Mouse (Mus musculus) limb, embryonic 12.5 days (tissue): ENCODE data around the gene Tctex1d4. TPM values are rescaled to one million over a fixed set of nuclear protein-coding genes. Genes with fewer than 3 reads are reported as not detected.

ENCODE experiments used
- ATAC-seq: fragments of 200-750 bp; cut with Nextera tagmentation; 2 replicates; pipeline ENCODE4 v1.8.0; 2017; ENCODE audit warnings: low read depth, moderate TSS enrichment; ENCODE audit not compliant: insufficient number of reproducible peaks, insufficient read depth, low FRiP score, low TSS enrichment
- H3K27ac ChIP-seq: fragments of 300-500 bp; sonication (generic); 2 replicates; pipeline ENCODE4 v1.5.1; 2016; ENCODE audit warnings: mild to moderate bottlenecking, moderate library complexity
- H3K27me3 ChIP-seq: fragments of 300-500 bp; sonication (generic); 2 replicates; pipeline ENCODE4 v1.6.1; 2016; ENCODE audit warnings: mild to moderate bottlenecking, moderate library complexity
- H3K36me3 ChIP-seq: fragments of 300-500 bp; sonication (generic); 2 replicates; pipeline ENCODE4 v1.6.1; 2016; ENCODE audit warnings: mild to moderate bottlenecking, moderate library complexity
- H3K4me1 ChIP-seq: fragments of 300-500 bp; sonication (generic); replicated peaks from 2 replicates; pipeline ENCODE4 v1.6.1; 2016
- H3K4me2 ChIP-seq: fragments of 300-500 bp; sonication (generic); 2 replicates; pipeline ENCODE4 v1.6.1; 2016; ENCODE audit warnings: mild to moderate bottlenecking, moderate library complexity
- H3K4me3 ChIP-seq: fragments of 300-500 bp; sonication (generic); replicated peaks from 2 replicates; pipeline ENCODE4 v1.5.1; 2016; ENCODE audit warnings: mild to moderate bottlenecking
- H3K9ac ChIP-seq: fragments of 300-500 bp; sonication (generic); replicated peaks from 2 replicates; pipeline ENCODE4 v1.6.1; 2016; ENCODE audit warnings: mild to moderate bottlenecking, moderate library complexity
- H3K9me3 ChIP-seq: fragments of 300-500 bp; sonication (generic); 2 replicates; pipeline ENCODE4 v1.6.1; 2016; ENCODE audit warnings: mild to moderate bottlenecking, moderate library complexity
- WGBS: fragments of 180-500 bp; shearing (Covaris S2); methylation state at CpG from one replicate; pipeline ENCODE4 v1.1.7; 2016; 5-methylcytosine and 5-hydroxymethylcytosine counted together
- polyA plus RNA-seq: library from polyadenylated mRNA; unstranded; fragments of >200 nt; fragmentation: Nextera tagmentation; extraction: Ambion mirVana; gene quantifications from 2 replicates; pipeline ENCODE4 v1.2.1, GENCODE M21; 2016

Gene Tctex1d4
- not detected in 2 replicates for polyA plus RNA-seq

DNA sequence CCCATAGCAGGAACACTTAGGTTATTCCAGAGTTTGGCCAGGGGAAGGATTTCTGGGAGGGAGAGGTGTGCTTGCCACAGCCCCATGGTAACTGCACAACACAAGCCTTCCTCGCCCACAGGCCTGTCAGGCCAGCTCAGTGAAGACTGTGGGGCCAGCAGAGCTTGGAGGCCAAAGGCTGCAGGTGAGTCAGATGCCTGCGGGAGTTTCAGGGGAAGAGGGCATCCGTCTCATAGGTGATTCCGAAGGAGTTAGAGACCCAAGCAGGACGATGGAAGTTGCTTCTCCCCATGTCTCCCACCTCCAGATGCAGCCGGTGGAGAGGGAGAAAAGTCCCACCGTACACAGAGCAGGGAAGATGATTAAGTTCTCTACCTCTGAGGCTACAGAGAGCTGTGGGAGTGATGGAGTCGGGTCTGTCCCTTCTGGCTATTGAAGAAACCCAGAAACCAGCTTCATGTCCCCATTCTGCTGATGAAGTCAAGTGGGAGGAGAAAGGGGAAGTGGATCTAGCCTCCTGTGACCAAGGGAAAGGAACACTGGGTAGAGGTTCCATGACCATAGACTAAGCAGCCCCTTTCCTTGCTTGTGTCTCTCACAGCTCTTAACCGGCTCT lies at the start of gene Tctex1d4:
Gene Tctex1d4, plus strand, starts transcription at position 120 of the 616 bp plus-strand sequence.
- Histone ChIP-seq H3K9ac (peak within 1 kb of the TSS; percentile 51), H3K4me3 (no peak within 1 kb of the TSS), H3K9me3 (no peaks in the 10 kb centered on the region), H3K36me3 (peaks cover 12% of the 10 kb centered on the region), H3K4me2 (peak within 1 kb of the TSS; percentile 37), H3K27ac (peak within 1 kb of the TSS; percentile 81), H3K27me3 (peaks cover 7% of the 10 kb centered on the region), H3K4me1 (peaks cover 23% of the 10 kb centered on the region)
- no peak for ATAC-seq
- WGBS: 82% methylated on average over 9 of the region's 9 CpGs

DNA sequence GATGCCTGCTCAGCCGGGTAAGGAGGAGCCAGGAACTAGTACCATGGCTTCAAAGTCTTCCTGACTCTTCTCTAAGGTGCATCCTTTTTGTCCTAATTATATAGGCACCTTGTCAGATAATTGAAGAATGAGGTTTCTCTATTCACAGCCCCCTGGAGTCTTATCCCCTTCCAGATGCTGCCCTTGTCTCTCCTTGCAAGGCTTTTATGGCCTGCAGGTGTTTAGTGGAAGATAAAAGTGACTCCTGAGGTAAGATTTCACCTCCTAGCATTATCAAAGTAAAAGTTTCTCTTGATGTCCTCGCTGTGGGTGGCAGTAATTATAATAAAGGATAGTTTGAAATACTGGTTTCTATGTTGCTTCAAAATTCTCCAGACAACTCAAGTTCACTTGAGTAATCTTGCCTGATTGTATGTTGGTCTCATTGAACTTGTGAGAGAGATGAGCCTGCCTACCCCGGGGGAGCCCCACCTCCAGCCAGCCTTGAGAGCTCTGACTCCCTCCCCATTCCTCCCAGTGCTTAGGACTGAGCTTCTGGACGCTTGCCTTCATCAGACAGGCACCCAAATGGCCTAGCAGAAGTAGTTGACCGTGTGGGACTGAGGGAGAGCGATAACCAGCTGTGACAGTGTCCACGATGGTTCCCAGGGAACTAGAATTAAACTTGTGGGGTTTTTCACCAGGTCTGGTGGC lies 38.5 kb upstream of the Tctex1d4 start:
- WGBS: 59% methylated on average over 7 of the region's 7 CpGs
- no peak for ATAC-seq
- peaks cover 22% of the 10 kb centered on the region for H3K36me3 ChIP-seq
- no peaks in the 10 kb centered on the region for H3K9me3 ChIP-seq
- H3K4me3 ChIP-seq: no peak overlapping the region
- no peak overlapping the region for H3K9ac ChIP-seq
- no peak overlapping the region for H3K27ac ChIP-seq
- H3K27me3 ChIP-seq: no peaks in the 10 kb centered on the region
- no peaks in the 10 kb centered on the region for H3K4me1 ChIP-seq
- H3K4me2 ChIP-seq: no peak overlapping the region

DNA sequence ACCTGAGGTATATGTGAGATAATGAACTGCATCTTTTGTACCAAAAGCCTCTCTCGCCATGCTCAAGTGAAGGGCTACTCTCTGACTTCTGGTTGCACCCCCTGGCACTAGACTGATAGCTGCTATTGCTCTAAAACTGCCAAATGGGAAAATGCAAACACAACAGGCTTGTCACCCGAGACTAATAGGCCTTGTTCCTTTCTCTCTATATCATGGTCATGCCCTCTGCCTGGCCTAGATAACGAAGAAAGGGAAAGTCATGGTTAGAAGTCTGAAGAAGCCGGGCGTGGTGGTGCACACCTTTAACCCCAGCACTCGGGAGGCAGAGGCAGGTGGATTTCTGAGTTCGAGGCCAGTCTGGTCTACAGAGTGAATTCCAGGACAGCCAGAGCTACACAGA lies 36.0 kb upstream of the Tctex1d4 start:
- Histone ChIP-seq H3K36me3 (peaks cover 12% of the 10 kb centered on the region), H3K4me2 (no peak overlapping the region), H3K9me3 (no peaks in the 10 kb centered on the region), H3K27me3 (no peaks in the 10 kb centered on the region), H3K4me1 (peaks cover 4% of the 10 kb centered on the region; the same call in 1 of the 2 replicates), H3K4me3 (no peak overlapping the region), H3K9ac (no peak overlapping the region), H3K27ac (no peak overlapping the region)
- WGBS: 81% methylated on average over 7 of the region's 7 CpGs
- no peak for ATAC-seq

DNA sequence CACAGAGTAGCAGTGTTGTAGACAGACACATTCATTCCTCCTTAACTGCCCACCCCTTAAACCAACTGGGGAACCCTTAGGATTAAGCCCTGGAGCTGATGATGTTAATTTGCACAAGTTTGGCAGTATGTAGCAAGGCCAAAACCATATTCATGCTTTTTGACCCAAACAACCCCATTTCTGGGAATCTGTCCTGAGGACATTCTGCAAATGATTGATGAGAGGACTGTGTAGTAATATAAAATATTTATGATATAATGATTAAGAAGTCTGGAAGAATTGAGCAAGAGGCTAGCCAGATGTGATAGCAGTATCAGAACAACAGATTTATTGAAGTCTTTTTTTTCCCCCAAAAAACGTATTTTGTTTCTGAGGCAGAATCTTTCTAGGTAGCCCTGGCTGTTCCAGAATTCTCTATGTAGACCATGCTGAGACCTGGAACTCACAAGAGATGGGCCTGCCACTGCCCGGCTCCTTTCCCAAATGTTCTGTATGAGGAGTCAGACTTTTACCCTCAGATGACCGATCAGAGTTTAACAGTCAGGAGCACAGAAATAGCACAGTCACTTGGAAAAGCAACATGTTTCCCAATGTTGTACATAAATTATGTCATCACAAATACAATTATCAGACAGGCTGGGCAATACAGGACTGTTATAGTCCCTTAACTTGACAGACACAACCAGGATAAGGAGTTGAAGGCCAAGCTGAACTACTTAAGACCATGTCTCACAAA lies 31.8 kb upstream of the Tctex1d4 start:
- Histone ChIP-seq H3K9ac (no peak overlapping the region), H3K36me3 (0 out of 2 replicates have a peak, but pooled peaks cover 1% of the 10 kb centered on the region), H3K27ac (peak overlapping the region; percentile 73; the same call in 1 of the 2 replicates), H3K27me3 (peaks cover 3% of the 10 kb centered on the region; the same call in 1 of the 2 replicates), H3K9me3 (no peaks in the 10 kb centered on the region), H3K4me1 (peaks cover 33% of the 10 kb centered on the region), H3K4me2 (peak overlapping the region; percentile 95; the same call in 1 of the 2 replicates), H3K4me3 (no peak overlapping the region)
- no peak for ATAC-seq
- WGBS: 71% methylated on average over 3 of the region's 3 CpGs

DNA sequence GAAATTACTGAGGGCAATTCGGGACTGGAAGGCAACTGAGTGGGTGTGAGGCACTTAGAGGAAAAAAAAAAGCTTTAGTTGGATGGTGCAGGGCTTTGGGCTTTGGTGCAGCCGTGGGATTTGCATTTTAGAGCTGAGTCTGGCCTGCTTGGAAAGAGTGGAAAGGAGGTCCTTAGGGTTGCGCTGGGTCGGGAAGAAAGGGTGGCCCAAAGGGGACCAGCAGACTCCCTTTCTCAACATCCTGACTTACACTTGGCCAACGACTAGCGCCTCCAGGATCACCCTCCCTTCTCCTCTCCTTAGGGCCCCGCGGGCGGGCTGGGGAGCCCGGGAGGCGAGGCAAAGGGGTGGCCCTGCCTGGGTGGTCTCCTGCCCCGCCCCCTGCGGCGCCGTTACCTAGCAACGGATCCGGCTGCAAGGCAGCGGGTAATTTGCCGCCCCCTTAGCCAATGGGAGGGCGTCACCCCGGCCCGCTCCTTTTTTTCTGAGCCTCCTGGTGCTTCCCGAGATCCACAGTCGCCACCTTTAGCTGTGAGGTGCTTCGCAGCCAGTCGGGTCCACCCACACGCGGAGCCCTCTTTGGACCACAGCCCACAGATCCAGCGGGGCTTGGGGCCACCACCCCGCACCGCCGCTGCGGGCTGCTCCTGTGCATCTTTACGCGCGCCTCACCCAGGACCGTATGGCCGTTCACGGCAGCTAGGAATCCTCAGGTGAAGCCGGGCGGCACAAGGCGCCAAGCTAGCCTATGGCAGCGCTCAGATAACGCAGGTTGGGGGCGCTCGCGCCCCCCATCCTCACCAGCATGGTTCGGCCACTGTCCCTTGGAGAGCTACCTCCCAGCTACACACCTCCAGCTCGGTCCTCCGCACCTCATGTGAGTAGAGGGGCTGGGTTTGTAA lies 30.8 kb upstream of the Tctex1d4 start, which contains the start of gene Ptch2:
Gene Ptch2, plus strand, starts transcription at position 525 of the 902 bp plus-strand sequence.
- peak; percentile 82 for ATAC-seq
- Histone ChIP-seq H3K4me1 (peaks cover 33% of the 10 kb centered on the region), H3K4me3 (peak within 1 kb of the TSS; percentile 68)

DNA sequence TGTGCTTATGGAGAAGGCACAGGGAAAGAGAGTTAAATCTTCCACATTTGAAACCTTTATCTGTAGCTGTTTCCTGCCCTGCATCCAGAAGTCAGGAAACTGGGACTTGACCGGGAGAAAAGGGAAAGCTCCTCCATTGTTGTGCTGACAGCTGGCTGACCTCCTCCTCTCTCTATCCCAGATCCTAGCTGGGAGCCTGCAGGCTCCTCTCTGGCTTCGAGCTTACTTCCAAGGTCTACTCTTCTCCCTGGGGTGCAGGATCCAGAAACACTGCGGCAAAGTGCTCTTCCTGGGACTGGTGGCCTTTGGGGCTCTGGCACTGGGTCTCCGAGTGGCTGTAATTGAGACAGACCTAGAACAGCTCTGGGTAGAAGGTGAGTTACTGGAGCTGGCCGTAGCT lies 29.9 kb upstream of the Tctex1d4 start:
- H3K4me1 ChIP-seq: peaks cover 37% of the 10 kb centered on the region

More for the DNA sequence above, 30.8 kb upstream of the Tctex1d4 start, which contains the start of gene Ptch2:
- H3K36me3 ChIP-seq: peaks cover 11% of the 10 kb centered on the region
- H3K9ac ChIP-seq: peak within 1 kb of the TSS; percentile 70
- WGBS: under 1% methylated on average over 50 of the region's 50 CpGs
- no peaks in the 10 kb centered on the region for H3K9me3 ChIP-seq
- H3K27me3 ChIP-seq: peaks cover 3% of the 10 kb centered on the region; the same call in 1 of the 2 replicates
- H3K4me2 ChIP-seq: peak within 1 kb of the TSS; percentile 95
- peak within 1 kb of the TSS; percentile 73 for H3K27ac ChIP-seq

DNA sequence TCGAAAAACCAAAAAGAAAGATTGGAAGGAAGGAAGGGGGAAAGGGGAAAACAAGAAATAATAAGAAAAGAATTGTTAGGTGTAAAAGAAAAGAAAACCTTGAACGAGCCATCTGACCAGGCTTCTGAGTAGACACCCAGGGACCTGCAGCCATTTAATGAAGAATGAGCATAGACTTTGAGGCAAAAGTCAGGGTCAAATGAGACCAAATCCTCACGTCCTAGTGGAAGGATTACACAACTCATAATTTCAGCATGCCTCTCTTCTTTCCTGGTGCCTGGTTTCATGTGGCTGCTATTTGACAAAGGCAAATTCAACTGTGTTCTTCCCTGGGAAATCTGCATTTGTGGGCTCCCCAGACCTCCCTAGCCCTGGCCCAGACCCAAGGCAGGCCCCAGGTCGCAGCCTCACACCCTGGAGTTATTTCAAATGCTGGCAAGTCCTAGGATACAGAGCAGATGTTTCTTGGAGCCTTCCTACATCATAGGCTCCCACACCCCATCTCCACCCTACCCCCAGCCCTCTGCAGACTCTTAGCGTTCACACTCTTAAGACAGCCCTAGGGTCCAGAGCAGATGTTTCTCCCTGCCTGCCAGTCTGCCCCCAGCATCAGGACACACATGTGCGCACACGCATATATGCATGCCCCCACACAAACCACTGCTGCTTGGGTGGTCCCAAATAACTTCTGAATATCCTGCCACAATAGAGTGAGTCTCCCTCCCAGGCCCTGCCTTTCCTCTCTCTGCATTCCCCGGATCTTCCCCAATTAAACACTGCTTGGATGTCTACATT lies 28.4 kb upstream of the Tctex1d4 start:
- 53% methylated on average over 8 of the region's 8 CpGs for WGBS
- Histone ChIP-seq H3K9ac (no peak overlapping the region), H3K27ac (peak overlapping the region; percentile 62; the same call in 1 of the 2 replicates), H3K4me1 (peaks cover 37% of the 10 kb centered on the region), H3K27me3 (peaks cover 3% of the 10 kb centered on the region; the same call in 1 of the 2 replicates), H3K4me2 (peak overlapping the region; percentile 95), H3K9me3 (no peaks in the 10 kb centered on the region), H3K36me3 (peaks cover 12% of the 10 kb centered on the region), H3K4me3 (0 out of 2 replicates have a peak overlapping the region, but pooled peaks have one; percentile 68)
- no peak for ATAC-seq

More for the DNA sequence above, 29.9 kb upstream of the Tctex1d4 start:
- no peak overlapping the region for H3K27ac ChIP-seq
- peak overlapping the region; percentile 70 for H3K9ac ChIP-seq
- no peaks in the 10 kb centered on the region for H3K9me3 ChIP-seq
- peak overlapping the region; percentile 95 for H3K4me2 ChIP-seq
- H3K36me3 ChIP-seq: peaks cover 12% of the 10 kb centered on the region
- peaks cover 3% of the 10 kb centered on the region; the same call in 1 of the 2 replicates for H3K27me3 ChIP-seq
- no peak for ATAC-seq
- peak overlapping the region; percentile 68 for H3K4me3 ChIP-seq
- 10% methylated on average over 5 of the region's 5 CpGs for WGBS

DNA sequence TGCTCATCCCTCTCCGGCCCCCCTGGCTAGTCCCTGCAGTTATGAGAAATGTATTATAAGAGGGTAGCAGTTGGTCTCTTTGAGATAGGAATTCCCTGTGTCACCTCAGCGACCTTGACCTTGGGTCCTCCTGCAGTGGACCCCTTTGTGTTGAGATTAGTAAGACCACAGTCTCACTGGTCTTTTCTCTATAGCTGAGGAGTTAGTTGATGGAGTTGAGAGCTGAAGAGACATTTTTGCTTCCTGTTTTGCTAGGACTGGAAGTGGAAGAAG lies 27.9 kb upstream of the Tctex1d4 start:
- Histone ChIP-seq H3K4me2 (peak overlapping the region; percentile 95), H3K27me3 (peaks cover 3% of the 10 kb centered on the region; the same call in 1 of the 2 replicates), H3K27ac (peak overlapping the region; percentile 62; the same call in 1 of the 2 replicates), H3K36me3 (peaks cover 12% of the 10 kb centered on the region), H3K9ac (no peak overlapping the region), H3K4me1 (peaks cover 37% of the 10 kb centered on the region), H3K9me3 (no peaks in the 10 kb centered on the region), H3K4me3 (no peak overlapping the region)
- no peak for ATAC-seq
- WGBS: 75% methylated on average over 2 of the region's 2 CpGs

DNA sequence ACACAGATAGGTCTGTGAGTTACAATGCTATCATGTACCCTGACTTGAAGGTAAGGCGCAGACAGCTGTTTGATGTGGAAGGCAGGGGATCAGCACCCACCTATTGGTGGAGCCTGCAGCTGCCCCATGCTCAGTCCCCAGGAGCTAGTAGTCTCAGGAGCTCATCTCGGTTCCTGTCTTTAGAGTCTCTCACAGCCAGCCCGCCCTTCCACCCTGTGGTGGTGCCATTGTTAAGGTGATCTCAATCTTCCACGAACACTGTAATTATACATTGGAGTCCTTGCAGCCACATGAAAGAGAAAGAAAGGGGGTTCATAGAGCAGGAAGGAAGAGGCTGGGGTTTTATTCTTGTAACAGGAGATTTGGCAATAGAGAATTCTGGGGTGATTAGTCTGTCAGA lies 26.6 kb upstream of the Tctex1d4 start:
- H3K4me2 ChIP-seq: no peak overlapping the region
- peaks cover 37% of the 10 kb centered on the region for H3K4me1 ChIP-seq

DNA sequence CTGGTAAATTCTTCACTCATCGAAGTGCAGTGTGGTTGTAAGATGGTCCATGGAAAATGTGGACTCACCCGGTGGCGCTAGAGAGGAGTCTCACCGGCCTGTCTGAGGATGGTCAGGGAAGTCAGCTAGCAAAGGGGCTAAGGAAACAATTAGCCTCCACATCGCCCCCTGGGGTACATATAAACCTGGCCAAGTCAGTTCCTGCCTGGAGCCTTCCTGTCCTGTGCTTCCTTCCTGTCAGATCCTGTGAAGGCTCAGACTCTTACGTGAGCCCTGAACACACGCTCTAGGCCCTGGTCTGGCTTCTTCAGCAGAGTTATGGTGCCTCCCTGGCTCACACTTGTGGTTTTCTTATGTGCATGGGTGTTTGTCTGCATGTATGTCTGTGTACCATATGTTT lies 25.4 kb upstream of the Tctex1d4 start:
- H3K4me2 ChIP-seq: no peak overlapping the region
- ATAC-seq: no peak
- H3K27ac ChIP-seq: no peak overlapping the region
- peaks cover 29% of the 10 kb centered on the region for H3K4me1 ChIP-seq
- peaks cover 18% of the 10 kb centered on the region for H3K36me3 ChIP-seq
- H3K9ac ChIP-seq: no peak overlapping the region
- H3K9me3 ChIP-seq: no peaks in the 10 kb centered on the region
- WGBS: 43% methylated on average over 7 of the region's 7 CpGs
- peaks cover 3% of the 10 kb centered on the region; the same call in 1 of the 2 replicates for H3K27me3 ChIP-seq
- no peak overlapping the region for H3K4me3 ChIP-seq

More for the DNA sequence above, 26.6 kb upstream of the Tctex1d4 start:
- Histone ChIP-seq H3K27ac (no peak overlapping the region), H3K9me3 (no peaks in the 10 kb centered on the region), H3K27me3 (peaks cover 3% of the 10 kb centered on the region; the same call in 1 of the 2 replicates), H3K36me3 (peaks cover 12% of the 10 kb centered on the region), H3K9ac (no peak overlapping the region), H3K4me3 (no peak overlapping the region)
- ATAC-seq: no peak
- 80% methylated on average over 4 of the region's 4 CpGs for WGBS
